Mouse (Mus musculus) 3134 (cell line): ENCODE data around the gene Ldah.

Experiments used
- DNase-seq: peaks from one replicate; pipeline ENCODE4 v3.0.0-alpha.2; 2011; ENCODE audit warnings: low spot score; ENCODE audit not compliant: insufficient read length; ENCODE audit errors: extremely low read depth

Ldah gene

GRCm38 (mm10) chr12:8275424-8275823 is 67.5 kb downstream of the Ldah start:
- no peak for DNase-seq

DNA sequence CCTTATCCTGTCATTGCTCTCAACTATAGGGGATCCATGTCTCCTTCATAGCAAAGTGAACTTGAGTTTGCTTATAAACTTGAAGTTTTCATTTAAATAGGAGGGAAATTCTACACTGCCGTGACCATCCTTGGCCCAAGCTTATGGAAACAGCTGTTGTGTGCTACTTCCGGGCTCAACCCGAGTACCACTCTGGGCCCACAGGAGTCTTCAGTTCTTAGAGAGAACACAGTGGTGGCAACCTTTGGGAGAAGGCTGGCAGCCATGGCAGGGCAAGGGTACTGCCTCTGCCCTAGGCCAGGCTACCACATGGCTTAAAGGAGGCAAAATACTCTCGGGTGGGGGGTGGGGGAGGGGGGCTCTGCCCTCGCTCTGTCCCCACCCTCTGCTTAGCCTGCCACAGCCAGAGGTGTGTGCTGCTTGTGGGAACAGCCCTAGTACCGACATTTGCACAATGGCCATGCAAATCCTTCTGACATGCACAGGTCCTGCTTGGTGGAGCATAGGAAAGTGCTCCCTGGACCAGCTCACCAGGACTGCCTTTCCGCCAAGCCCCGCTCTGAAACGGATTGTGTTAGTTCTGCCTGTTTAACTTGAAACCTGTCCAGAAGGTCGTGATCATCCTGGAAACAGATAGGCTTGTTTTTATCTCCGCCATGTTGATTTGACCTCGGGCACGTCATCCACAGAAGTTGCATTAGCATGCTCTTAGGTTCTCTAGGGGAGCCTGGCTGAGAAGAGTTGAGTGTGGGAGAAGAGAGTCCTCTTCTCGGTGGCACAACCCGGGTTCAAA is 73.5 kb downstream of the Ldah start:
- no peak for DNase-seq

DNA sequence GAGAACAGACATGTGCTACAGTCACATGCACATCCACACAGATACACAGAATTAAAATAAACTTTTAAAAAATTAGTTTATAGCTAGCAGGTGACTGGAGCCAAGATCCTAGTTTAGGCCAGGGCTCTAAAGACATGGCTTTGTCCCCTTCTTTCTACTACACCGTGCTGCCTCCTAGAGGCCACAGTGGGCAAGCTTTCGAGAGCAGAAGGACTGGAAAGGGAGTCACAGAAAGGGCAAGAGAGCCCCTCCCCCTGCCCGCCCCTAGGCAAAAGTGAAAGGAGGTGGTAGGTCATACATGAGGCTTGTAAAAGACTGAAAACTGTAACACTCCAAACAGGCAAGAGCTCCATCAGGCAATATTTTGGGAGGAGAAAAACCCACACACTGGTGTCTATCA is 80.1 kb downstream of the Ldah start:
- DNase-seq: no peak

DNA sequence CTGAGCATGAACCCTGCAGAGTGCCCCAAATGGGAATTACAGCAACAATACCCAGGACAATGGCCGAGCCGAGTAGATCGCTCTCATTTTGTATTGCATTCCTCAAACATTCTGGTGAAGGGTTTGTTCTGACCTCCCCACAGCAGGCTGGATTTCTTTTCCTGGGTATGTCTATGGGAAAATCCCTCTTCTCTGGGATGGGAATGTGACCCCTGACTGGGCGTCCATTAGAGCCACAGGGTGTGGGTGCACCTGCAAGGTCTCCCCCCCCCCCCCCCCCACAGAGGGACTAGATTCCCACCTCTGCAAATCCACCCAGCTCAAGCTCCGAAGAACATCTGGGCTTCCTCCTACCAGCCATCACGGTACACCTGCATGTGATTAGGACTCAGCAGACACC is 81.2 kb downstream of the Ldah start:
- DNase-seq: no peak

- no peak for DNase-seq
These were observed 81.6 kb downstream of the Ldah start for GRCm38 (mm10) chr12:8289499-8289898.

DNA sequence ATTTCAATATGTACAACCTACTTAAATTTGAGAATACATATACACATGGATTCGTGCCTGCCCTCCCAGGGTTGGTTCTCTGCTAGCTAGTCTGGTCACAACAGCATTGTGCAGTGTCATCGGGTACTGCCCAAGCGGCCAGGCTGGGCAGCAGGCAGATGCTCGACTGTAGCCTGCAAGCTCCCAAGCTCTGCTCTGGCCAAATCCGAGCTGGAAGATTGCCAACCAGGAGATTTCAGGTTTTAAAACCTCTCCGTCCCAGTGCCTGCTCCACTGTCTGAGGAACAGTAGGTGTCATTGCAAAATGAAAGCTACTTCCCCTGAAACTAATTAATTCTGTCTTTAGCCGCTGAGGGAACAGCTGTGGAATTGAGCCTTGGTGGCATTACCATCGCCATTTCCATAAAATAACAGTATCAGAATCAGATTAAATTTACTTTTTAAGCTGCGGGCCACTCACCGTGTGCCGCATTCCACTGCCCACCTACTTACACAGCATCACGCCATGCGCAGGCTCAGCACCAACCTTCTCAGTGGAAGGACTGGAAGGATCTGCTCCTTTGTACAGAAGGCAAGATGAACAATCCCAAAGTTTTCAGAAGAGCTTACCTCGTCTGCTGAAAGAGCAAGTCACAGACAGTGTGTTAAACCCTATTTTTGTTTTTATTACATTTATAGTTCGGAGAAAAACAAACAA is 83.4 kb downstream of the Ldah start:
- DNase-seq: no peak

- DNase-seq: peak; percentile 73
These were observed 87.5 kb downstream of the Ldah start for GRCm38 (mm10) chr12:8295307-8295913.

GRCm38 (mm10) chr12:8296154-8296553 is 88.2 kb downstream of the Ldah start:
- no peak for DNase-seq

- DNase-seq: no peak
These were observed 89.8 kb downstream of the Ldah start for GRCm38 (mm10) chr12:8297586-8298214.

- no peak for DNase-seq
These were observed 90.6 kb downstream of the Ldah start for GRCm38 (mm10) chr12:8298361-8299142.

DNA sequence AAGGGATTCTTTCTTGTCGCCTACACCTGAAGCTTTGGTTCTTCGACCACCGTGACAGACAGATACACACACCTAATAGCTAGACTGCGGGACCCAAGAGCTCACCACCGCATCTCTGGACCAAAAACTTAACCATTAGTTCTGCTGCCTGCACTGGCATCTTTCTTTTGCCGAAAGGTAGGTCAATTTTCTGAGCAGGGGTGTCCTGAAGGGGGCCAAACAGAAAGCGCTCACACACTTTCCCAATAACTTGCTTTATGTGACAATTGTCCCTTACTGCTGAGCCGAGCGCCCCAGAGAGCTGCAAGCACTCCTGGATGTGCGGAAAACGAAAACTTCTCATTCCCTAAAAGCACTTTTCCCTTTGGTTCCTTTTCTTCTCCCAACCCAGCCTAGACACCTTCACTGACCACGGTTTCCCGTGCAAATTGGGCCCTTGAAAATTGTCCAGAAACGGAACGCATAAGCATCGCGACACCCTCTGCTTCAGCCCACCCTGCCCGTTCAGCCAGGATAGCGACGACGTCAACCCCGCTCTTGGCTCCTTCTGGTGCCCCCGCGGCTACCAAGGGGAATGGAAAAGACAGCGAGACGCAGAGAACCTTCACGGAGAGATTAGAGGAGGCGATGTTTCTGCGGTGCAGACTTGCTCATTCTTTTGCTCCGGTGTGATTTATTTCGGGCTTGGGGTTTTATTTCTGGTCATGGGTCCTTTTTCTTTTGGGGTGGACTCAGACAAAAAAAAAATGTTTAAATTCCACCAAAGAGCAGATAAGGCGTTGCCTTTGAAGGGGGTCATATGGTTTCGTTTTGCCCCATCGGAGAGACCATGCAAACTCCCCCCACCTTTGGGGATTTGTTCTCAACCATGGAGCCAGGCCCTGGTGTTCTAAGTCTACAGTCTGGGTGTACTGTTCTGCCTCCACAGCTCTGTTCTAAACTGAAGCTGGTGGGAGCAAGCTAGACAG is 91.5 kb downstream of the Ldah start:
- DNase-seq: no peak

DNA sequence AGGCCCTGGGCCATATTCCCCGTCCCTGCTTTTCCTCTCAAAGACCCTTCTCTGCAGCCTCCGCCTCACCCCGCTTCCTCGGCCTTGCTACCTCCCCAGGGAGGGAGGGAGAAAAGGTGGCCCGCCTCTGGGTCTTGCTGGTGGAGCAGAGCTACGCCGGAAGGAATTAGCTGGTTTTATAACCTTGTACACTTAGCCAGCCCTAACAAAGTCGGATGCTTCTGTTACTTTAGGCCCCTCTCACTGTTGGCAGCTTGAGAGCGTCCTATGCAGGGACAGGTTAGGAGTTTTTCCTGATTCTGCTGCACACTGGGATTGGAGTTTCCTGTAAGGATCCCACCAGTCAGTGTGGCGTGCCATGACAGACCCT is 92.2 kb downstream of the Ldah start:
- DNase-seq: no peak

DNA sequence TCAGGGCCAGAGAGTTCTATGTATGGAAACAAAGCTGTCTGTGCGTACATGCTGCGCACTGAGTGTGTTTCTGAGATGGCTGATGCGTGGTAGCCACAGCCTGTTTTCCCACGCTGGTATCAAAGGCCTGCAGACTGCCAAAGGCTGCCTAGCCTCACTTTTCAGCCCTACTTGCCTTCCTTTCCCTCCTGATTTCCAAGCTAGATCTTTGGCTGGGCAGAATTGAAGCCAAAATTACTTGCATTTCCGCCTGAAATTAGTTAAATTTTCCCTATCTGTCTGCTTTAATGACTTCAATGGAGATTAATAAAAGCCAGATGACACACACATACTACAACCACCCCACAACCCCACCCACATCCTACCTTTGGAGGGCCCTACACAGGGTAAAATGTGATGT is 92.6 kb downstream of the Ldah start:
- DNase-seq: no peak

DNA sequence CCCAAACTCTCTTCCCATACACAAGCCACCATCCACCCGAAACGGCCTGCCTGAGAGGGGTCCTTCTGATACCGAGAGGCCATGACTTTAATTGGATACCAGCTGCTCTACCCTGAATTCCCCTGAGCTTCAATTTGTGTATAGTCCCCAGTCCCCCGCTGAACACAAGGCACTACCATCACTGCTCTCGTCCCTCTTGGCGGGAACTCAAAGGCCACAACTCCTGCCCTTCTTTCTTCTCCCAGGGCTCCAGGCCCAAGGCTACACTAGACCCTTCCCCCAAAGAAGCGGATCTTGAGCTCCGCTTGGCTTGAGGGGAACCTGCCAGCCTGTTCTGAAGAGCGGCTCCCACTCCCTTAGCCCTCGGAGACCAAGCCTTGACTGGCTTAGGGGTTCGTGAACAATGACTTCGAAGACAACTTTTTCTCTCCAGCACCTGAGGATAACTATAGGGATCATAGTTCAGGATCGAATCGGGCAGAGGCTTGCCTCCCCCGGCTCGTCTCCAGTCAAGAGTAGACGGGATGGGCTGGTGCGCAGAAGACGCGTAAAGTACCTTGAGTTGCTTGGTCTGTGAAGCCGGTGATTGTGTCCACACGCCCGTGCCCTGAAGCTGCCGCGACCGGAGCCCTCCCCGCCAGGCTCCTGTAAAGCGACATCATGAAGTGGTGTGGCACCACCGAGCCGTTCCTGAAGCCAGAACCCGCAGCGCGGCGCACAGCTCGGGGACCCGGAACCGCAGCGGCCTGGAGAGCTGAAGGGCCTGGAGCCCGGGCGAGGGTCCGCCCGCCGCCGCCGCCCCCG is 93.3 kb downstream of the Ldah start:
- DNase-seq: no peak

- DNase-seq: no peak
These were observed 94.0 kb downstream of the Ldah start, which contains the start of gene Gdf7 for GRCm38 (mm10) chr12:8301841-8302431. TSS of gene Gdf7 (minus strand) at chr12:8301954.

GRCm38 (mm10) chr12:8305258-8305657 is 97.4 kb downstream of the Ldah start:
- no peak for DNase-seq

GRCm38 (mm10) chr12:8306432-8306831 is 98.5 kb downstream of the Ldah start:
- peak; percentile 66 for DNase-seq

DNA sequence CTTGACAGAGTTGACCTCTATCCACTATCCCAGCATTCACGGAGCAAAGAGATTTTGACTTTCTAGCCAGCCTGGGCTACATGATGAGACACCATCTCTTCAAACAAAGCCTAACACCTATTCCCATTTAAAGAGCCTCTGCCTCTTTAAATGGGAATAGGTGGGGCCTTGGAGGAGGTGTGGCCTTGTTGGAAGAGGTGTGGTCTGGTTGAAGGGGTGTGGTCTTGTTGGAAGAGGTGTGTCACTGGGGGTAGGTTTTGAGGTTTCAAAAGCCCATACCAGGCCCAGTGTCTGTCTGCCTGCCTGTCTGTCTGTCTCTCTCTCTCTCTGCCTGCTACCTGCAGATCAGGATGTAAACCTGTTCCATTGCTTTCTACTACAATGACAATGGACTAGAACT is 99.0 kb downstream of the Ldah start:
- no peak for DNase-seq
